Mouse (Mus musculus) lung, adult 2 months (tissue): ENCODE data around the gene Arhgap40. TPM values are rescaled to one million over a fixed set of nuclear protein-coding genes. Genes with fewer than 3 reads are reported as not detected.
A peak's percentile ranks its signal among the peaks of the same experiment; 100 is the strongest.

ENCODE experiments used
- DNase-seq: peaks from one replicate; pipeline ENCODE4 v3.0.0; 2022
- H3K4me1 ChIP-seq: fragments of 200-500 bp; 2 replicates; pipeline ENCODE4 v1.6.1; 2011; ENCODE audit warnings: low read length; ENCODE audit not compliant: control insufficient read depth, insufficient read depth
- H3K4me3 ChIP-seq: fragments of 200-500 bp; replicated peaks from 2 replicates; pipeline ENCODE3; 2011; ENCODE audit warnings: low read depth, mild to moderate bottlenecking, control low read depth, low read length; ENCODE audit errors: extremely low read depth
- CTCF ChIP-seq: fragments of 200-500 bp; IDR thresholded peaks from 2 replicates; pipeline ENCODE4 v1.5.1; 2011; ENCODE audit warnings: mild to moderate bottlenecking, low read length, control low read depth; ENCODE audit not compliant: insufficient read depth
- POLR2A ChIP-seq: fragments of 200-500 bp; IDR thresholded peaks from 2 replicates; pipeline ENCODE4 v1.6.1; 2011; ENCODE audit warnings: low read depth, mild to moderate bottlenecking, control low read depth, low read length, borderline replicate concordance; ENCODE audit errors: extremely low read depth
- WGBS: fragments of 180-500 bp; shearing (Covaris S2); methylation state at CpG from one replicate; pipeline ENCODE4 v1.1.7; 2018; 5-methylcytosine and 5-hydroxymethylcytosine counted together
- polyA plus RNA-seq: library from polyadenylated mRNA; depleted of rRNA; stranded (reverse); fragments of >200 nt; gene quantifications from 2 replicates; pipeline ENCODE4 v1.2.3, GENCODE M21; 2012

The Arhgap40 gene
- polyA plus RNA-seq, 1 experiment = 5.6 TPM

DNA sequence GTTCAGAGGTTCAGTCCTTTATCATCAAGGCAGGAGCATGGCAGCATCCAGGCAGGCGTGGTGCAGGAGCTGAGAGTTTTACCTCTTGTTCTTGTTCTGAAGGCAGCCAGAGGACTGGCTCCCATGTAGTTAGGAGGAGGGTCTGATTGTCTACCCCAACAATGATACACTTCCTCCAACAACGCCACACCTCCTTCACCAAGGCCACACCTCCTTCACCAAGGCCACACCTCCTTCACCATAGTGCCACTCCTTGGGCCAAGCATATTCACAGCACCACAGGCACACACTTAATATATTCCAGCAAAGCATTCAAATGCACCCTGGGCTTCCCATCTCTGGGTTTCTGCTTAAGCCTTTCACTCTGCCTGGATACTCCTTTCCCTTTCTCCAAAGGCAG lies 32.7 kb downstream of the Arhgap40 start:
- TF ChIP-seq POLR2A (no peak), CTCF (no peak)

DNA sequence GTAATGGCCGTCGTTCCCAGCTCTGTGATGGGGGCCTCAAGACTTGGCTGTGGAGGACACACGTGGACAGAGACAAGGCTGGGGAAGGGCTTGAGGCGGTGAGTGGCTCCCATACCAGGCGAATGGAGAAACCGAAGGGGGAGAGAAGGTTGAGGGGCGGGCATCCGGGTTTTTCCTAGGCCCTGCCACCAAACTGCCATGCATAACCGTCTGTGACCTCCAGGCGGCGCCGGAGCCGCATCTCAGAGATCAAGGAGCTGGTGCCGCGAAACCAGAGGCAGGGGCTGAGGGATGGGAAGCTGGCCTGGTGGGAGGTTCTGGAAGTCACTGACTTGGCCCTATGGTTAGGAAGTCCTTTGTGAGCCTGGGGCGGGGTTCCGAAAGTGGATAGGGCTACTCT lies 34.2 kb downstream of the Arhgap40 start:
- TF ChIP-seq CTCF (peak; percentile 73), POLR2A (no peak)
- 5% methylated on average over 17 of the region's 17 CpGs for WGBS
- no peaks in the 10 kb centered on the region for H3K4me1 ChIP-seq
- no peak overlapping the region for H3K4me3 ChIP-seq
- peak; percentile 52 for DNase-seq

More for the DNA sequence above, 32.7 kb downstream of the Arhgap40 start:
- no peaks in the 10 kb centered on the region for H3K4me1 ChIP-seq
- no peak for DNase-seq
- 55% methylated on average over 2 of the region's 2 CpGs for WGBS
- no peak overlapping the region for H3K4me3 ChIP-seq

- 8% methylated on average over 3 of the region's 3 CpGs for WGBS
- peak; percentile 74 for DNase-seq
These were observed 37.5 kb downstream of the Arhgap40 start for GRCm38 (mm10) chr2:158550067-158550466.

DNA sequence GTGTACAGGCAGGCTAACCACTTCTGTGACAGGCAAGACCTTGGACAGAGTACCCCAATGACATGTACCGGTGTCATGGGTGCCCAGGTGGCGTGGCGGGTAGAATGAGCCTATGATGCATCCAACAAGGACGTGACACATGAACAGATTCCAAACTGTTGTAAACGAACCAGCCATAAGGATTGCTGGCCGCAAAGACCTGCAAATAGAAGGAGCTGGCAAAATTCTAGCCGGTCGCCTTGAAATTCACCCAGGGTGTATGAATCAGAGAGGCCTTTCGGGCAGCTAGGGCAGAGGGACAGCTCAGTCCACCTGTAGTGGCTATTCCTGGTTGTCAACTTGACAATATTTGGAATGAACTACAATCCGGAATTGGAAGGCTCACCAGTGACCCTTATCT lies 41.8 kb downstream of the Arhgap40 start:
- TF ChIP-seq CTCF (no peak), POLR2A (no peak)
- no peaks in the 10 kb centered on the region for H3K4me1 ChIP-seq
- no peak for DNase-seq
- 21% methylated on average over 10 of the region's 10 CpGs for WGBS
- no peak overlapping the region for H3K4me3 ChIP-seq

More at GRCm38 (mm10) chr2:158550067-158550466, 37.5 kb downstream of the Arhgap40 start:
- no peak overlapping the region for H3K4me3 ChIP-seq
- peak; percentile 89 for TF ChIP-seq CTCF
- no peak for TF ChIP-seq POLR2A
- H3K4me1 ChIP-seq = no peaks in the 10 kb centered on the region

DNA sequence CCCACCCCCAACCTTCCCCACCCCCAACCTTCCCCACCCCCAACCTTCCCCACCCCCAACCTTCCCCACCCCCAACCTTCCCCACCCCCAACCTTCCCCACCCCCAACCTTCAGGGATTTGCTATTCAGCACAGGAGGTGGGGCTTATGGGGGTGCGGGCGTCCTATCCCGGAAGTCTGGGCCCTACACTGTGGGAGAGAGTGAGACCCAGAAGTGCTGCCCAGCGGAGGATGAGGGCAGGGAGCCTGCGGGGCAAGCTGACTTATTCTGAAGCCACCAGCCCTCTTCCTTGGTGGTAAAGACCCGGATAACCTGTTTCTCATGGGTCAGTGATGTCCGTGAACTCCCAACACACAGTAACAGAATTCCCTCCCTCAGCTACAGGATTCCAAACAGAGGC lies 42.7 kb downstream of the Arhgap40 start:
- Histone ChIP-seq H3K4me3 (no peak overlapping the region), H3K4me1 (no peaks in the 10 kb centered on the region)
- DNase-seq = peak; percentile 33
- TF ChIP-seq CTCF = no peak
- TF ChIP-seq POLR2A = no peak
- WGBS = 1% methylated on average over 7 of the region's 7 CpGs

DNA sequence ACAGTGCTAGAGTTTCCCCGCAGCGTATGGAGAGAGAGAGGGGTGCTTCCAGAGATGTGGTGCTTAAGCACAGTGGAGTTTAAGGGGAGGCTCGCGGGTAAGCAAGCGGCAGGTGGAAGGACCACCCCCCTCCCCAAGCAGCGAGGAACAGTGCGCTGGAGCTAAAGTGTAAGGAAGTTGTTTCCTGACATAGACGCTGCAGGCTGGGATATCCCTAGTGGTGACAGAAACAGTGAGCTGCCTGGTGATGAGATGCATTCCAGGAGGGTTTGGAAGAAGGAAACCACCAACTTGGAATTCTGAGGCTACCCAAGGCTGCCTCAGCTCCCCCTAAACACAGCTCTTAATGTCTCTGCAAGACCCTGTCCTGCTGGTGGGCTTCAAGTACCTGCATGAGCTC lies 43.2 kb downstream of the Arhgap40 start:
- peak; percentile 6 for DNase-seq
- Histone ChIP-seq H3K4me3 (no peak overlapping the region), H3K4me1 (no peaks in the 10 kb centered on the region)
- TF ChIP-seq CTCF = no peak
- TF ChIP-seq POLR2A = no peak
- WGBS = 4% methylated on average over 8 of the region's 8 CpGs

DNA sequence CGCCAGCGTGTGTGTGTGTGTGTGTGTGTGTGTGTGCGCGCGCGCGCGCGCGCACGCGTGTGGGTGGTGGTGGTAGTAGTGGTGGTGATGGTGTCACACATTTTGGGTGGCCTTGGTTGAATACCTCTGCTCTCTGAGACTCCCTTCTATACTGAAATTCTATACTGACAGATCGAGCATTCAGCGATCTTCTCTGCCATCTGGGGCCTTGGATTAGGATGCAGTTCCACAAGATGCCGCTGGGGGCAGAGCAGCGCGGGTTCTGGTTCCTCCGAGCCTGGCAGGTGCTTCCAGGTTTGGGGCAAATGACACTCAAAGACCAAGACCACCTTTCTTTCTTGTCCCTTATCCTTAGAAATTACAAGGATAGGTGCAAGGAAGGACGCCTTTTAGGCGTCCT lies 43.6 kb downstream of the Arhgap40 start:
- Histone ChIP-seq H3K4me1 (no peaks in the 10 kb centered on the region), H3K4me3 (no peak overlapping the region)
- peak; percentile 74 for DNase-seq
- TF ChIP-seq POLR2A (no peak), CTCF (peak; percentile 76)
- under 1% methylated on average over 20 of the region's 20 CpGs for WGBS

DNA sequence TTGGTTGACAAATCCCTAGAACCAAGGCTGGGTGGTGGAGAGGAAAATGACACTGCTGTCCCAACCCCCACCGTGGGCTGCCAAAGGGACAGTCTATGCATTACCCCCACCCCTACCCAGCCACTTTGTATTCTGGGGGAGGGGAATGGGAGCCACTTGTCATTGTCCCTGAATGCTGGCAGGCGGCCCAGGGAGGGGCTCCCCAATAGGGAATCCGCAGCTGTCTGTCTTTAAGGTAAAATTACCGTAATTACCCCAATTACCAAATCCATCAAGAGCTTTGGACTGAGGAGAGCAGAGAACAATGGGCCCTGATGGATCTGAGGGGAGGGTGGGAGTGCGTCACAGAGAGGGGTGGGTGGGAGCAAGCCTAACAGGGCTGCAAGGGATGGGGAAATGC lies 44.2 kb downstream of the Arhgap40 start:
- DNase-seq = no peak
- TF ChIP-seq CTCF (no peak), POLR2A (no peak)
- no peak overlapping the region for H3K4me3 ChIP-seq
- H3K4me1 ChIP-seq = no peaks in the 10 kb centered on the region
- 10% methylated on average over 5 of the region's 5 CpGs for WGBS

- TF ChIP-seq POLR2A (no peak), CTCF (no peak)
- Histone ChIP-seq H3K4me3 (no peak overlapping the region), H3K4me1 (no peaks in the 10 kb centered on the region)
- no peak for DNase-seq
- WGBS = 46% methylated on average over 6 of the region's 6 CpGs
These were observed 47.3 kb downstream of the Arhgap40 start for GRCm38 (mm10) chr2:158559945-158560344.

DNA sequence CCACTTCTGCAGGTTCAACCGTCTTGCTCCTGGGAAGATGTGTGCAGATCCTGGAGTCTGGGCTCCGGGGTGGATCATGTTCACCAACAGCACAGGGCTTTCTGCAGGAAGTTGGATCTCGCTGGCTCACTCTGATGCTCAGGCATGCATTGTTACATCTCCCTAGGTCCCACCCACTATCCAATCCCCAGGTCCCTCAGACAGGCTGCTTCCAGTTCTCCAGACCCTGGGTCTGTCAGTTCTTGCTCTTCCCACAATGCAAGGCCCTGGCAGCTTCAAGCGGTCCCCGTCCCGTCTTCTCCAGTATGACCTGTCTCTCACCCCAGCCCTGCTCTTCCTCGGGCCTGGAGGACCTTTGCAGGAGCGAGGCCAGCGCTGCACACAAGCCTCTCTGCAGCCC lies 48.2 kb downstream of the Arhgap40 start:
- no peaks in the 10 kb centered on the region for H3K4me1 ChIP-seq
- no peak for TF ChIP-seq CTCF
- no peak for TF ChIP-seq POLR2A
- H3K4me3 ChIP-seq = no peak overlapping the region
- 13% methylated on average over 9 of the region's 9 CpGs for WGBS
- no peak for DNase-seq

- Histone ChIP-seq H3K4me1 (no peaks in the 10 kb centered on the region), H3K4me3 (no peak overlapping the region)
- TF ChIP-seq POLR2A = no peak
- TF ChIP-seq CTCF = no peak
- 26% methylated on average over 3 of the region's 3 CpGs for WGBS
- no peak for DNase-seq
These were observed 49.0 kb downstream of the Arhgap40 start for GRCm38 (mm10) chr2:158561371-158562144.
